Mouse (Mus musculus): Measurements from ENCODE around the gene Pax3. TPM values are rescaled to one million over a fixed set of nuclear protein-coding genes. Genes with fewer than 3 reads are reported as not detected.

Pax3 gene
- polyA plus RNA-seq, 1 experiment from 2014 or later: 0.55 TPM

GRCm38 (mm10) chr1:78168796-78169195, 28.1 kb downstream of the Pax3 start:
- no peak for DNase-seq (ENCODE audit: low spot score)
- no peak overlapping the region for H3K9ac ChIP-seq (ENCODE audit: low read depth, low read length)
- 57% methylated on average over 3 of the region's 3 CpGs for WGBS

GRCm38 (mm10) chr1:78167577-78168286, 29.2 kb downstream of the Pax3 start:
- ATAC-seq (replicated peaks; ENCODE audit: low FRiP score) (no peak), DNase-seq (ENCODE audit: low spot score) (no peak)
- Histone ChIP-seq H3K9ac (ENCODE audit: low read depth, low read length) (no peak overlapping the region), H3K27ac (ENCODE audit: low read depth, low read length) (no peak overlapping the region), H3K27me3 (replicated peaks; ENCODE audit: control insufficient read depth, insufficient read depth, low read length) (peaks cover 25% of the 10 kb centered on the region), H3K4me3 (ENCODE audit: low read depth, low read length) (no peak overlapping the region), H3K36me3 (ENCODE audit: control insufficient read depth, insufficient read depth, low read length) (no peaks in the 10 kb centered on the region), H3K9me3 (ENCODE audit: control insufficient read depth, low read length) (no peaks in the 10 kb centered on the region), H3K4me2 (no peak overlapping the region), H3K4me1 (replicated peaks; ENCODE audit: control insufficient read depth, insufficient read depth, low read length) (no peaks in the 10 kb centered on the region)
- 59% methylated on average over 18 of the region's 18 CpGs for WGBS

More at GRCm38 (mm10) chr1:78168796-78169195, 28.1 kb downstream of the Pax3 start:
- Histone ChIP-seq H3K36me3 (ENCODE audit: control insufficient read depth, insufficient read depth, low read length) (no peaks in the 10 kb centered on the region), H3K27ac (ENCODE audit: low read depth, low read length) (no peak overlapping the region), H3K4me2 (no peak overlapping the region), H3K27me3 (replicated peaks; ENCODE audit: control insufficient read depth, insufficient read depth, low read length) (peaks cover 25% of the 10 kb centered on the region), H3K9me3 (ENCODE audit: control insufficient read depth, low read length) (no peaks in the 10 kb centered on the region), H3K4me3 (ENCODE audit: low read depth, low read length) (no peak overlapping the region), H3K4me1 (replicated peaks; ENCODE audit: control insufficient read depth, insufficient read depth, low read length) (no peaks in the 10 kb centered on the region)
- no peak for ATAC-seq (replicated peaks; ENCODE audit: low FRiP score)

- Histone ChIP-seq H3K4me2 (no peak overlapping the region), H3K27me3 (replicated peaks; ENCODE audit: control insufficient read depth, insufficient read depth, low read length) (peaks cover 10% of the 10 kb centered on the region; the same call in 1 of the 2 replicates), H3K4me1 (replicated peaks; ENCODE audit: control insufficient read depth, insufficient read depth, low read length) (no peaks in the 10 kb centered on the region), H3K9ac (ENCODE audit: low read depth, low read length) (no peak overlapping the region), H3K9me3 (ENCODE audit: control insufficient read depth, low read length) (no peaks in the 10 kb centered on the region), H3K27ac (ENCODE audit: low read depth, low read length) (no peak overlapping the region), H3K4me3 (ENCODE audit: low read depth, low read length) (no peak overlapping the region), H3K36me3 (ENCODE audit: control insufficient read depth, insufficient read depth, low read length) (no peaks in the 10 kb centered on the region)
- no peak for DNase-seq (ENCODE audit: low spot score)
- ATAC-seq (replicated peaks; ENCODE audit: low FRiP score): peak; percentile 51; the same call in 1 of the 2 replicates
- WGBS: 63% methylated on average over 5 of the region's 5 CpGs
Measured at GRCm38 (mm10) chr1:78161745-78162144, 35.2 kb downstream of the Pax3 start.

GRCm38 (mm10) chr1:78157930-78158329, 39.0 kb downstream of the Pax3 start:
- 41% methylated on average over 6 of the region's 6 CpGs for WGBS
- Histone ChIP-seq H3K9ac (ENCODE audit: low read depth, low read length) (no peak overlapping the region), H3K4me2 (no peak overlapping the region), H3K27me3 (replicated peaks; ENCODE audit: control insufficient read depth, insufficient read depth, low read length) (peaks cover 3% of the 10 kb centered on the region; the same call in 1 of the 2 replicates), H3K27ac (ENCODE audit: low read depth, low read length) (no peak overlapping the region), H3K4me3 (ENCODE audit: low read depth, low read length) (no peak overlapping the region), H3K36me3 (ENCODE audit: control insufficient read depth, insufficient read depth, low read length) (no peaks in the 10 kb centered on the region), H3K9me3 (ENCODE audit: control insufficient read depth, low read length) (no peaks in the 10 kb centered on the region), H3K4me1 (replicated peaks; ENCODE audit: control insufficient read depth, insufficient read depth, low read length) (no peaks in the 10 kb centered on the region)
- ATAC-seq (replicated peaks; ENCODE audit: low FRiP score): no peak
- no peak for DNase-seq (ENCODE audit: low spot score)

GRCm38 (mm10) chr1:78155796-78156195, 41.1 kb downstream of the Pax3 start:
- Histone ChIP-seq H3K4me2 (no peak overlapping the region), H3K9ac (ENCODE audit: low read depth, low read length) (no peak overlapping the region), H3K9me3 (ENCODE audit: control insufficient read depth, low read length) (no peaks in the 10 kb centered on the region), H3K4me3 (ENCODE audit: low read depth, low read length) (no peak overlapping the region), H3K4me1 (replicated peaks; ENCODE audit: control insufficient read depth, insufficient read depth, low read length) (no peaks in the 10 kb centered on the region), H3K27me3 (replicated peaks; ENCODE audit: control insufficient read depth, insufficient read depth, low read length) (peaks cover 5% of the 10 kb centered on the region; the same call in 1 of the 2 replicates), H3K27ac (ENCODE audit: low read depth, low read length) (no peak overlapping the region), H3K36me3 (ENCODE audit: control insufficient read depth, insufficient read depth, low read length) (no peaks in the 10 kb centered on the region)
- ATAC-seq (replicated peaks; ENCODE audit: low FRiP score) (no peak), DNase-seq (ENCODE audit: low spot score) (no peak)
- WGBS: 84% methylated on average over 4 of the region's 4 CpGs

- Histone ChIP-seq H3K9me3 (ENCODE audit: control insufficient read depth, low read length) (no peaks in the 10 kb centered on the region), H3K4me2 (no peak overlapping the region), H3K27me3 (replicated peaks; ENCODE audit: control insufficient read depth, insufficient read depth, low read length) (peaks cover 46% of the 10 kb centered on the region), H3K4me3 (ENCODE audit: low read depth, low read length) (no peak overlapping the region), H3K4me1 (replicated peaks; ENCODE audit: control insufficient read depth, insufficient read depth, low read length) (no peaks in the 10 kb centered on the region), H3K27ac (ENCODE audit: low read depth, low read length) (no peak overlapping the region), H3K36me3 (ENCODE audit: control insufficient read depth, insufficient read depth, low read length) (no peaks in the 10 kb centered on the region), H3K9ac (ENCODE audit: low read depth, low read length) (no peak overlapping the region)
- WGBS: 55% methylated on average over 2 of the region's 2 CpGs
- no peak for DNase-seq (ENCODE audit: low spot score)
- ATAC-seq (replicated peaks; ENCODE audit: low FRiP score): no peak
Measured at GRCm38 (mm10) chr1:78148011-78148623, 48.8 kb downstream of the Pax3 start.

- no peak overlapping the region for H3K9ac ChIP-seq (ENCODE audit: low read depth, low read length)
- ATAC-seq (replicated peaks; ENCODE audit: low FRiP score) (no peak), DNase-seq (ENCODE audit: low spot score) (no peak)
- H3K27ac ChIP-seq (ENCODE audit: low read depth, low read length): no peak overlapping the region
- no peaks in the 10 kb centered on the region for H3K4me1 ChIP-seq (replicated peaks; ENCODE audit: control insufficient read depth, insufficient read depth, low read length)
- H3K36me3 ChIP-seq (ENCODE audit: control insufficient read depth, insufficient read depth, low read length): no peaks in the 10 kb centered on the region
- no peaks in the 10 kb centered on the region for H3K9me3 ChIP-seq (ENCODE audit: control insufficient read depth, low read length)
- no peak overlapping the region for H3K4me3 ChIP-seq (ENCODE audit: low read depth, low read length)
- no peak overlapping the region for H3K4me2 ChIP-seq
- 62% methylated on average over 6 of the region's 6 CpGs for WGBS
- peaks cover 75% of the 10 kb centered on the region for H3K27me3 ChIP-seq (replicated peaks; ENCODE audit: control insufficient read depth, insufficient read depth, low read length)
Measured at GRCm38 (mm10) chr1:78143403-78143802, 53.5 kb downstream of the Pax3 start.

GRCm38 (mm10) chr1:78142912-78143311, 54.0 kb downstream of the Pax3 start:
- H3K27me3 ChIP-seq (replicated peaks; ENCODE audit: control insufficient read depth, insufficient read depth, low read length): peaks cover 74% of the 10 kb centered on the region
- 67% methylated on average over 6 of the region's 6 CpGs for WGBS
- H3K27ac ChIP-seq (ENCODE audit: low read depth, low read length): no peak overlapping the region

More at GRCm38 (mm10) chr1:78142912-78143311, 54.0 kb downstream of the Pax3 start:
- Histone ChIP-seq H3K4me2 (no peak overlapping the region), H3K4me1 (replicated peaks; ENCODE audit: control insufficient read depth, insufficient read depth, low read length) (no peaks in the 10 kb centered on the region), H3K36me3 (ENCODE audit: control insufficient read depth, insufficient read depth, low read length) (no peaks in the 10 kb centered on the region), H3K9ac (ENCODE audit: low read depth, low read length) (no peak overlapping the region), H3K9me3 (ENCODE audit: control insufficient read depth, low read length) (no peaks in the 10 kb centered on the region), H3K4me3 (ENCODE audit: low read depth, low read length) (no peak overlapping the region)
- ATAC-seq (replicated peaks; ENCODE audit: low FRiP score): no peak
- no peak for DNase-seq (ENCODE audit: low spot score)
